Comparison of ENCODE assay signal across 8 mouse cellular contexts in the genomic region with DNA sequence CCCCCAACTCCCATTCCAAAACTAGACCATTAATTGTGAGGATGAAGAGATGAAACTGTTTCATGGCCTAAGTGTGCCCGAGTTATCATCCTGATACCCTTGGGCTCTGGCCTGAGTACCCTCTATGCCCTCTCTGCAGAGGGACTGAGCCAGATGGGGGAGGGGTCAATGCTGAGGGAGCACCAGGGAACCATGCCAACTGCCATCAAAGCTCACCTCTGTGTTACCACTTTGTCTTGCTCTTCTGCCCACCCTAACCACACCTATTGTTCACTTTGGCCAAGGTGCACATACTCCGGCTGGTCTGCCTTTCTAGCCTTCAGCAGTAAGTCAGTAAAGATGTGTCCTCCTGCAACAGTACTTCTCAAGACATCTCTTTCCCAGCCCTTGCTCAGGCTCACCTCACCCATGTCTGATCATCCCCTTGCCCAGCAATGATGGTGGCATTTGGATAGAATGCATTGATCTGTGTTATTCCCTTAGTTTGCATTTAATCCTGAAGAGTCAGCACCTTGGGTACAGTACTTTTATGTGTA. TPM values are rescaled to one million over a fixed set of nuclear protein-coding genes. Genes with fewer than 3 reads are reported as not detected.
DNase-seq lines count a peak whose midpoint lies in the region; ATAC-seq and TF ChIP-seq lines count a peak whose summit lies in the region.

No protein-coding gene starts in this region.

- no peak overlapping the region for H3K4me3 ChIP-seq in lung, embryonic 14.5 days (ENCODE audit: low read depth, low read length)
- H3K4me3 ChIP-seq in forebrain, embryonic 12.5 days (replicated peaks) = no peak overlapping the region
- H3K4me3 ChIP-seq in limb, embryonic 12.5 days (replicated peaks) = no peak overlapping the region
- no peak overlapping the region for H3K4me3 ChIP-seq in small intestine, adult 2 months (ENCODE audit: low read depth, low read length)

- H3K36me3 ChIP-seq in lung, embryonic 14.5 days (ENCODE audit: insufficient read depth) = no peaks in the 10 kb centered on the region
- no peaks in the 10 kb centered on the region for H3K36me3 ChIP-seq in forebrain, embryonic 12.5 days (replicated peaks)
- H3K36me3 ChIP-seq in limb, embryonic 12.5 days = no peaks in the 10 kb centered on the region
- no peaks in the 10 kb centered on the region for H3K36me3 ChIP-seq in small intestine, adult 2 months (ENCODE audit: control insufficient read depth, insufficient read depth, low read length)

- WGBS in lung, embryonic 14.5 days = 90% methylated on average over 2 of the region's 2 CpGs
- WGBS in forebrain, embryonic 12.5 days = 66% methylated on average over 2 of the region's 2 CpGs
- 86% methylated on average over 2 of the region's 2 CpGs for WGBS in limb, embryonic 12.5 days
- WGBS in small intestine, adult 2 months = 67% methylated on average over 2 of the region's 2 CpGs

- peaks cover 76% of the 10 kb centered on the region for H3K4me1 ChIP-seq in lung, embryonic 14.5 days (ENCODE audit: insufficient read depth)
- peaks cover 91% of the 10 kb centered on the region for H3K4me1 ChIP-seq in forebrain, embryonic 12.5 days
- H3K4me1 ChIP-seq in limb, embryonic 12.5 days (replicated peaks) = peaks cover 82% of the 10 kb centered on the region
- peaks cover 60% of the 10 kb centered on the region for H3K4me1 ChIP-seq in small intestine, adult 2 months (ENCODE audit: control insufficient read depth, insufficient read depth, insufficient read length, low read length)

- no peak for DNase-seq in lung, embryonic 14.5 days
- DNase-seq in lung, postnatal 25 days (ENCODE audit: low spot score) = no peak
- DNase-seq in left cerebral cortex, postnatal 4 days = no peak
- DNase-seq in layer of hippocampus, adult 18-20 months (ENCODE audit: low spot score in 2 of 2) = no peak
- DNase-seq in spleen, adult 12 weeks (ENCODE audit: low spot score) = no peak

- no peak for TF ChIP-seq CTCF in lung, embryonic 14.5 days (IDR thresholded peaks at IDR 0.05; ENCODE audit: low read depth)
- TF ChIP-seq CTCF in small intestine, adult 2 months (IDR thresholded peaks at IDR 0.05; ENCODE audit: extremely low read depth, insufficient read length, insufficient replicate concordance, low read depth, low read length) = no peak

- no peak overlapping the region; the same call in 1 of the 2 replicates for H3K4me2 ChIP-seq in lung, embryonic 14.5 days
- H3K4me2 ChIP-seq in forebrain, embryonic 12.5 days = peak overlapping the region; percentile 41
- H3K4me2 ChIP-seq in limb, embryonic 12.5 days = no peak overlapping the region

- intact Hi-C loops in left cerebral cortex, postnatal 4 days (cut with DNase I) = no loop called here

- H3K9ac ChIP-seq in lung, embryonic 14.5 days = no peak overlapping the region
- peak overlapping the region; percentile 39; the same call in 1 of the 2 replicates for H3K9ac ChIP-seq in forebrain, embryonic 12.5 days
- no peak overlapping the region for H3K9ac ChIP-seq in limb, embryonic 12.5 days (replicated peaks)

- H3K9me3 ChIP-seq in lung, embryonic 14.5 days (ENCODE audit: low read depth, low read length) = no peaks in the 10 kb centered on the region
- H3K9me3 ChIP-seq in forebrain, embryonic 12.5 days = no peaks in the 10 kb centered on the region
- H3K9me3 ChIP-seq in limb, embryonic 12.5 days = no peaks in the 10 kb centered on the region

- TF ChIP-seq POLR2A in small intestine, adult 2 months (IDR thresholded peaks at IDR 0.05; ENCODE audit: low read depth, low read length) = no peak

- no peaks in the 10 kb centered on the region for H3K27me3 ChIP-seq in lung, embryonic 14.5 days (ENCODE audit: insufficient read depth, low read length)
- no peaks in the 10 kb centered on the region for H3K27me3 ChIP-seq in forebrain, embryonic 12.5 days
- no peaks in the 10 kb centered on the region for H3K27me3 ChIP-seq in limb, embryonic 12.5 days
- no peaks in the 10 kb centered on the region for H3K27me3 ChIP-seq in small intestine, adult 2 months (ENCODE audit: control insufficient read depth, insufficient read depth, low read length)

- no peak for ATAC-seq in lung, embryonic 14.5 days (ENCODE audit: insufficient read depth)
- ATAC-seq in forebrain, embryonic 12.5 days (ENCODE audit: low FRiP score) = no peak
- ATAC-seq in limb, embryonic 12.5 days (ENCODE audit: insufficient number of reproducible peaks, insufficient read depth, low FRiP score, low TSS enrichment, low read depth) = no peak

- H3K27ac ChIP-seq in lung, embryonic 14.5 days (ENCODE audit: low read depth) = peak overlapping the region; percentile 99
- H3K27ac ChIP-seq in forebrain, embryonic 12.5 days = peak overlapping the region; percentile 97
- H3K27ac ChIP-seq in limb, embryonic 12.5 days = peak overlapping the region; percentile 99
- H3K27ac ChIP-seq in small intestine, adult 2 months (ENCODE audit: insufficient read depth, low read depth, low read length) = peak overlapping the region; percentile 88

RNA-seq across cellular contexts. Expression of gene Btg2, which starts 14.6 kb away (rescaled TPM):
- 77.2 and 81.0 TPM in 2 replicates for polyA plus RNA-seq in lung, embryonic 14.5 days (2014; fragmentation: Nextera tagmentation; extraction: Ambion mirVana)
- polyA plus RNA-seq in forebrain, embryonic 12.5 days (2016; fragmentation: Nextera tagmentation; extraction: Ambion mirVana) = 128 and 135 TPM in 2 replicates
- 26.7 and 28.1 TPM in 2 replicates for polyA plus RNA-seq in limb, embryonic 12.5 days (2016; fragmentation: Nextera tagmentation; extraction: Ambion mirVana)
- polyA plus RNA-seq in small intestine, adult 2 months (2012; rRNA removed) = 18.0 and 73.7 TPM in 2 replicates
- total RNA-seq in left cerebral cortex, postnatal 4 days (2021) = 1 to 10 TPM; 7.9 to 8.1 TPM
- total RNA-seq in layer of hippocampus, adult 18-20 months (2021) = 10 to 100 TPM; 16.6 to 24.9 TPM

RNA-seq across cellular contexts. Expression of gene Fmod, which starts 27.3 kb away (rescaled TPM):
- polyA plus RNA-seq in lung, embryonic 14.5 days (2014; fragmentation: Nextera tagmentation; extraction: Ambion mirVana) = 173 and 174 TPM in 2 replicates
- 2.2 and 3.3 TPM in 2 replicates for polyA plus RNA-seq in forebrain, embryonic 12.5 days (2016; fragmentation: Nextera tagmentation; extraction: Ambion mirVana)
- polyA plus RNA-seq in limb, embryonic 12.5 days (2016; fragmentation: Nextera tagmentation; extraction: Ambion mirVana) = 12.6 and 14.8 TPM in 2 replicates
- 0.48 and 0.86 TPM in 2 replicates for polyA plus RNA-seq in small intestine, adult 2 months (2012; rRNA removed)
- total RNA-seq in left cerebral cortex, postnatal 4 days (2021) = 10 to 100 TPM; 19.0 to 20.0 TPM
- total RNA-seq in layer of hippocampus, adult 18-20 months (2021) = 1 to 10 TPM; 3.9 to 5.2 TPM

RNA-seq across cellular contexts. Expression of gene Chit1, which starts 46.7 kb away (rescaled TPM):
- polyA plus RNA-seq in lung, embryonic 14.5 days (2014; fragmentation: Nextera tagmentation; extraction: Ambion mirVana) = not detected in 2 replicates
- polyA plus RNA-seq in forebrain, embryonic 12.5 days (2016; fragmentation: Nextera tagmentation; extraction: Ambion mirVana) = not detected in 2 replicates
- not detected in 2 replicates for polyA plus RNA-seq in limb, embryonic 12.5 days (2016; fragmentation: Nextera tagmentation; extraction: Ambion mirVana)
- 1.6 TPM in 1 of 2 replicates, not detected in the other for polyA plus RNA-seq in small intestine, adult 2 months (2012; rRNA removed)
- under 1 TPM; 0.48 to 0.54 TPM for total RNA-seq in left cerebral cortex, postnatal 4 days (2021)
- under 1 TPM in 1 of 2 experiments, not detected in 1; 0.17 TPM for total RNA-seq in layer of hippocampus, adult 18-20 months (2021)

Comparison
In these comparisons a context has a peak if more than half of its experiments do, and no peak if none do; other contexts are left out.
1. RNA of gene Fmod, which starts 27.3 kb away (polyA plus RNA-seq): 173 to 174 TPM in lung, embryonic 14.5 days; 12.6 to 14.8 TPM in limb, embryonic 12.5 days, 2.2 to 3.3 TPM in forebrain, embryonic 12.5 days and 0.48 to 0.86 TPM in small intestine, adult 2 months; every median in the first group is over 10 times any median in the second.
2. Peak in every context shown above with its lines, with median percentiles within 50 percentile points of each other: H3K27ac ChIP-seq.